Mouse (Mus musculus): ENCODE results near the gene Hscb. TPM values are rescaled to one million over a fixed set of nuclear protein-coding genes. Genes with fewer than 3 reads are reported as not detected.

Gene Hscb
- total and polyA plus RNA-seq, 3 experiments: 29.0 to 29.4 TPM; not detected in 1

- H3K27me3 ChIP-seq (ENCODE audit: control insufficient read depth in 1 of 2, insufficient read depth in 2 of 2, low read length in 2 of 2): no peaks in the 10 kb centered on the region
- H3K27ac ChIP-seq (ENCODE audit: control insufficient read depth, low read depth, low read length): no peak overlapping the region
- H3K79me2 ChIP-seq (ENCODE audit: control insufficient read depth, insufficient read depth, low read length, poor library complexity): peaks cover 2% of the 10 kb centered on the region; the same call in 1 of the 2 replicates
- H3K9me3 ChIP-seq (replicated peaks; ENCODE audit: insufficient read depth, low read length): no peaks in the 10 kb centered on the region
- H3K9ac ChIP-seq (ENCODE audit: control insufficient read depth, low read depth, low read length, poor library complexity, severe bottlenecking): no peak overlapping the region
- no peak for TF ChIP-seq CHD2 (IDR thresholded peaks at IDR 0.05; ENCODE audit: low read length)
- TF ChIP-seq ZNF384 (IDR thresholded peaks at IDR 0.05; ENCODE audit: low read depth, low read length): no peak
- no peak for TF ChIP-seq MEF2A (IDR thresholded peaks at IDR 0.05; ENCODE audit: extremely low read depth, insufficient replicate concordance, low read depth, low read length, poor library complexity, severe bottlenecking)
- H3K4me3 ChIP-seq (ENCODE audit: control insufficient read depth in 1 of 2, insufficient read depth in 1 of 2, low read depth in 2 of 2, low read length in 2 of 2): no peak overlapping the region
- peak; percentile 13 for DNase-seq (ENCODE audit: low read depth, low spot score)
- H3K4me1 ChIP-seq (ENCODE audit: control insufficient read depth in 1 of 2, insufficient read depth in 2 of 2, low read length in 2 of 2): no peaks in the 10 kb centered on the region
- H3K36me3 ChIP-seq (ENCODE audit: control insufficient read depth in 1 of 2, insufficient read depth in 2 of 2, low read length in 2 of 2): peaks cover 0 to 9% of the 10 kb centered on the region in 2 experiments; a peak in 1 of 4 replicates
Observed at GRCm38 (mm10) chr5:110874711-110875110, 35.1 kb upstream of the Hscb start.

DNA sequence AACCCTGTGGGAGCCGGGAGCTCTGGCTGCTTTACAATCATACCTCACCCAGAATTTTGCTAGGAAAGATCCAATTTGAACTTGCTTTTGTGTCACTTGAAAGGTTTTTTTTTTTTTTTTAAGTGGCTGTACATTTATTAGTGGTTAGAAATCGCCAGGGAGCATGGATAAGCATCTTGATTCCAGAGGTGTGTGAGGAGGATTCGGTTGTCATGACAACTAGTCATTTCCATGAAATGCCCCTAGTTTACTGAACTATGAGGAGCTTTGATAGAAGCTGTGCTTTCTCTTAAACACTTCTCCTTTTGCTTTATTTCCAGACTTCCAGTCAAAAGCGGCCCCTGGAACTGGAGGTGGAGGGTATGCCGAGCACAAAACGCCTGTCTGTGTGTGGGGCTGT is 33.6 kb upstream of the Hscb start:
- H3K36me3 ChIP-seq (ENCODE audit: control insufficient read depth in 1 of 2, insufficient read depth in 2 of 2, low read length in 2 of 2): peaks cover 0 to 9% of the 10 kb centered on the region in 2 experiments; a peak in 1 of 4 replicates
- H3K9ac ChIP-seq (ENCODE audit: control insufficient read depth, low read depth, low read length, poor library complexity, severe bottlenecking): no peak overlapping the region
- no peak overlapping the region for H3K4me3 ChIP-seq (ENCODE audit: control insufficient read depth in 1 of 2, insufficient read depth in 1 of 2, low read depth in 2 of 2, low read length in 2 of 2)
- H3K27ac ChIP-seq (ENCODE audit: control insufficient read depth, low read depth, low read length): no peak overlapping the region
- no peak for DNase-seq (ENCODE audit: low read depth, low spot score)
- TF ChIP-seq ETS1 (IDR thresholded peaks at IDR 0.05; ENCODE audit: low read depth, low read length): no peak
- TF ChIP-seq TBP (IDR thresholded peaks at IDR 0.05; ENCODE audit: low read depth, low read length): no peak
- no peak for TF ChIP-seq ZKSCAN1 (IDR thresholded peaks at IDR 0.05; ENCODE audit: low read depth, low read length)
- no peak for TF ChIP-seq NELFE (IDR thresholded peaks at IDR 0.05; ENCODE audit: low read depth, low read length)
- no peak for TF ChIP-seq USF2 (IDR thresholded peaks at IDR 0.05; ENCODE audit: borderline replicate concordance in 1 of 2, insufficient read depth in 1 of 2, low read depth in 1 of 2, low read length in 2 of 2)
- no peak for TF ChIP-seq MAX (IDR thresholded peaks at IDR 0.05; ENCODE audit: low read length)
- no peak for TF ChIP-seq USF1 (IDR thresholded peaks at IDR 0.05; ENCODE audit: low read depth, low read length)
- TF ChIP-seq GABPA (IDR thresholded peaks at IDR 0.05; ENCODE audit: low read depth, low read length): no peak
- no peak for TF ChIP-seq POLR2A (IDR thresholded peaks at IDR 0.05; ENCODE audit: control insufficient read depth in 1 of 2, insufficient read depth in 1 of 2, low read depth in 1 of 2, low read length in 2 of 2, poor library complexity in 1 of 2)
- TF ChIP-seq JUND (IDR thresholded peaks at IDR 0.05; ENCODE audit: low read depth, low read length): no peak
- TF ChIP-seq ZMIZ1 (IDR thresholded peaks at IDR 0.05; ENCODE audit: low read depth, low read length): no peak
- TF ChIP-seq ZC3H11A (IDR thresholded peaks at IDR 0.05; ENCODE audit: low read depth, low read length): no peak
- TF ChIP-seq HCFC1 (IDR thresholded peaks at IDR 0.05; ENCODE audit: low read depth, low read length): no peak
- no peak for TF ChIP-seq EP300 (IDR thresholded peaks at IDR 0.05; ENCODE audit: low read depth in 1 of 2, low read length in 2 of 2)
- no peak for TF ChIP-seq TCF12 (IDR thresholded peaks at IDR 0.05; ENCODE audit: low read depth, low read length)
- TF ChIP-seq ELF1 (IDR thresholded peaks at IDR 0.05; ENCODE audit: low read depth, low read length): no peak
- no peak for TF ChIP-seq SMC3 (IDR thresholded peaks at IDR 0.05; ENCODE audit: low read depth, low read length)
- TF ChIP-seq POLR2AphosphoS2 (IDR thresholded peaks at IDR 0.05; ENCODE audit: low read length): no peak
- no peak for TF ChIP-seq MAZ (IDR thresholded peaks at IDR 0.05; ENCODE audit: low read depth, low read length)
- no peak for TF ChIP-seq POLR2AphosphoS5 (IDR thresholded peaks at IDR 0.05; ENCODE audit: borderline replicate concordance, low read depth, low read length)
- no peaks in the 10 kb centered on the region for H3K27me3 ChIP-seq (ENCODE audit: control insufficient read depth in 1 of 2, insufficient read depth in 2 of 2, low read length in 2 of 2)
- no peaks in the 10 kb centered on the region for H3K79me2 ChIP-seq (ENCODE audit: control insufficient read depth, insufficient read depth, low read length, poor library complexity)
- H3K4me1 ChIP-seq (ENCODE audit: control insufficient read depth in 1 of 2, insufficient read depth in 2 of 2, low read length in 2 of 2): no peaks in the 10 kb centered on the region
- H3K9me3 ChIP-seq (replicated peaks; ENCODE audit: insufficient read depth, low read length): no peaks in the 10 kb centered on the region

Data from MEL (cell line).